Mouse (Mus musculus) thymus, adult 2 months (tissue): ENCODE data around the gene Zscan10.

ENCODE experiments used
- CTCF ChIP-seq: fragments of 200-500 bp; IDR thresholded peaks from 2 replicates; pipeline ENCODE4 v1.5.1; 2012; ENCODE audit warnings: mild to moderate bottlenecking, control low read depth, low read length, moderate library complexity, borderline replicate concordance; ENCODE audit not compliant: control insufficient read depth, poor library complexity, insufficient read depth; ENCODE audit errors: extremely low read depth
- POLR2A ChIP-seq: fragments of 200-500 bp; IDR thresholded peaks from 2 replicates; pipeline ENCODE4 v1.6.1; 2012; ENCODE audit warnings: mild to moderate bottlenecking, low read length, control low read depth, moderate library complexity; ENCODE audit not compliant: control insufficient read depth, poor library complexity, insufficient read depth; ENCODE audit errors: extremely low read depth

DNA sequence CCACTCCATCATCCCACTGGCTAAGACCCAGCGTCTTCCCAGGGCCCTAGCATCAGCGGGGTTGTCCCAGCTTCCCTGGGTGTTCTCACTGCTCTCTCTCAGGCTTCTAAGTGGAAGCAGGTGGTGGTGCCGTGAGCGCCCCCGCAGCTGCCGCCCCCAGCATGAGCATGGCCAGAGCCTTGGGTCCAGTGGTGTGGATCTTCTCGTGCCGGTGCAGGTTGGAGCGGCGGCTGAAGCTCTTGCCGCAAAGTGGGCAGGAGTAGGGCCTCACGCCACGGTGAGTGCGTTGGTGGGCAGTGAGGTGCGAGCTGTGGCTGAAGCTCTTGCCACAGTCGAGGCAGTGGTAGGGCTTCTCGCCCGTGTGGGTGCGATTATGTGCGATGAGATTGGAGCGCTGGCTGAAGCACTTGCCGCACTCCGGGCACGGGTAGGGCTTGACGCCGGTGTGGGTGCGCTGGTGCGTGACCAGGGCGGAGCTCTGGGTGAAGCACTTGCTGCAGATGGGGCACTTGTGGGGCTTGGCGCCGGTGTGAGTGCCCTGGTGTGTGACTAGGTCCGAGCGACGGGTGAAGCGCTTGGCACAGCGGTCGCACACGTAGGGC lies 24.6 kb upstream of the Zscan10 start:
- TF ChIP-seq CTCF (no peak), POLR2A (no peak)
